Mouse (Mus musculus) left cerebral cortex, postnatal 36 days (tissue): ENCODE results near the gene Myocd. TPM values are rescaled to one million over a fixed set of nuclear protein-coding genes. Genes with fewer than 3 reads are reported as not detected.

Experiments
- DNase-seq, 2 experiments: peaks; one replicate each; pipeline ENCODE4 v3.0.0; 2021 to 2022; ENCODE audit warnings: low spot score in 2 of 2, mixed read lengths in 1 of 2
- intact Hi-C: fragments of 180-260 bp; cut with DNase I; formaldehyde crosslinking; loops from one replicate; pipeline ENCODE4 v1.15.1; 2025
- total RNA-seq, 2 experiments: library from RNA; stranded (reverse); gene quantifications; 2 replicates each; pipeline ENCODE4 v1.2.3; 2021

Gene Myocd
- total RNA-seq, 2 experiments from 2014 or later, result 0.47 to 0.75 TPM

- DNase-seq, result no peak
- intact Hi-C loops, result no loop called here
These were observed 43.0 kb downstream of the Myocd start for GRCm38 (mm10) chr11:65226766-65227165.

GRCm38 (mm10) chr11:65214954-65215629, 54.7 kb downstream of the Myocd start:
- DNase-seq, result peak in 1 of 2 experiments; percentile 35
- intact Hi-C loops, result no loop called here

GRCm38 (mm10) chr11:65213806-65214205, 56.0 kb downstream of the Myocd start:
- intact Hi-C loops, result no loop called here
- DNase-seq, result no peak

GRCm38 (mm10) chr11:65211701-65212100, 58.1 kb downstream of the Myocd start:
- intact Hi-C loops, result no loop called here

GRCm38 (mm10) chr11:65209441-65209840, 60.3 kb downstream of the Myocd start:
- intact Hi-C loops, result no loop called here
- DNase-seq, result no peak

More at GRCm38 (mm10) chr11:65211701-65212100, 58.1 kb downstream of the Myocd start:
- no peak for DNase-seq

GRCm38 (mm10) chr11:65205306-65205705, 64.5 kb downstream of the Myocd start:
- intact Hi-C loops, result no loop called here

GRCm38 (mm10) chr11:65204651-65205050, 65.1 kb downstream of the Myocd start:
- no peak for DNase-seq
- intact Hi-C loops, result no loop called here

More at GRCm38 (mm10) chr11:65205306-65205705, 64.5 kb downstream of the Myocd start:
- no peak for DNase-seq

GRCm38 (mm10) chr11:65203020-65203419, 66.8 kb downstream of the Myocd start:
- intact Hi-C loops, result no loop called here

GRCm38 (mm10) chr11:65202236-65202635, 67.6 kb downstream of the Myocd start:
- intact Hi-C loops, result no loop called here

More at GRCm38 (mm10) chr11:65203020-65203419, 66.8 kb downstream of the Myocd start:
- DNase-seq, result no peak

GRCm38 (mm10) chr11:65198026-65198425, 71.8 kb downstream of the Myocd start:
- intact Hi-C loops, result loop anchor here (5.0 kb wide), 1 partner anchor 434 kb away; no protein-coding TSS in a partner anchor

More at GRCm38 (mm10) chr11:65202236-65202635, 67.6 kb downstream of the Myocd start:
- no peak for DNase-seq

GRCm38 (mm10) chr11:65197280-65197679, 72.5 kb downstream of the Myocd start:
- DNase-seq, result peak; percentile 52 to 68
- intact Hi-C loops, result loop anchor here (2.0 to 5.0 kb wide), 2 partner anchors 435 to 482 kb away; no protein-coding TSS in a partner anchor

More at GRCm38 (mm10) chr11:65198026-65198425, 71.8 kb downstream of the Myocd start:
- DNase-seq, result no peak

GRCm38 (mm10) chr11:65186974-65187373, 82.8 kb downstream of the Myocd start:
- DNase-seq, result no peak
- intact Hi-C loops, result no loop called here

- DNase-seq, result no peak
- intact Hi-C loops, result no loop called here
These were observed 84.7 kb downstream of the Myocd start for GRCm38 (mm10) chr11:65185114-65185513.

- no peak for DNase-seq
- intact Hi-C loops, result no loop called here
These were observed 99.6 kb downstream of the Myocd start for GRCm38 (mm10) chr11:65170121-65170750.

- peak; percentile 74 to 80 for DNase-seq
- intact Hi-C loops, result loop anchor here (5.0 kb wide), 1 partner anchor 75 kb away; no protein-coding TSS in a partner anchor
These were observed 107.0 kb downstream of the Myocd start, which contains the start of gene Arhgap44 for GRCm38 (mm10) chr11:65162767-65163120. Gene Arhgap44 (minus strand): TSS chr11:65162961.

- intact Hi-C loops, result loop anchor here (5.0 kb wide), 1 partner anchor 75 kb away; no protein-coding TSS in a partner anchor
These were observed 107.7 kb downstream of the Myocd start for GRCm38 (mm10) chr11:65161881-65162766.

GRCm38 (mm10) chr11:65160991-65161880, 108.6 kb downstream of the Myocd start:
- intact Hi-C loops, result loop anchor here (5.0 kb wide), 1 partner anchor 74 kb away; no protein-coding TSS in a partner anchor
- peak; percentile 25 to 33 for DNase-seq

More at GRCm38 (mm10) chr11:65161881-65162766, 107.7 kb downstream of the Myocd start:
- peak; percentile 46 to 63 for DNase-seq

GRCm38 (mm10) chr11:65159791-65160190, 110.0 kb downstream of the Myocd start, which contains the start of gene 1700086D15Rik:
Gene 1700086D15Rik (minus strand): TSS chr11:65159891.
- intact Hi-C loops, result loop anchor here (5.0 kb wide), 1 partner anchor 72 kb away; no protein-coding TSS in a partner anchor
- no peak for DNase-seq
